ENCODE assay signal across 15 mouse cellular contexts in genomic region chr11:65740390-65740789, GRCm38 (mm10). TPM values are rescaled to one million over a fixed set of nuclear protein-coding genes. Genes with fewer than 3 reads are reported as not detected.
DNase-seq lines count a peak whose midpoint lies in the region; ATAC-seq and TF ChIP-seq lines count a peak whose summit lies in the region.
"Had no signal": no experiment of that assay in that cellular context is flagged by ENCODE, and none has a peak within 500 bp of the region (broad histone marks: within the 10 kb centered on the region; RNA-seq: fewer than 3 reads in every experiment).

No protein-coding gene starts in this region.

- no peak overlapping the region for H3K4me3 ChIP-seq in liver, embryonic 11.5 days (ENCODE audit: low read depth, low read length)
- no peak overlapping the region for H3K4me3 ChIP-seq in MEL (ENCODE audit: control insufficient read depth in 1 of 2, insufficient read depth in 1 of 2, low read depth in 2 of 2, low read length in 2 of 2)
- H3K4me3 ChIP-seq in intestine, postnatal 0 days (ENCODE audit: low read depth, low read length) = no peak overlapping the region
- H3K4me3 ChIP-seq: hindbrain, embryonic 13.5 days; lung, embryonic 15.5 days; midbrain, embryonic 10.5 days; myocyte had no signal

- TF ChIP-seq RAD21 in MEL (IDR thresholded peaks at IDR 0.05; ENCODE audit: low read depth, low read length) = no peak

- WGBS in liver, embryonic 11.5 days = 72% methylated on average over 2 of the region's 2 CpGs
- 43% methylated on average over 2 of the region's 2 CpGs for WGBS in intestine, postnatal 0 days

- 0 out of 2 replicates have a peak overlapping the region, but pooled peaks have one; percentile 39 for H3K4me2 ChIP-seq in liver, embryonic 11.5 days
- no peak overlapping the region for H3K4me2 ChIP-seq in intestine, postnatal 0 days (replicated peaks; ENCODE audit: low read depth)
- H3K4me2 ChIP-seq: hindbrain, embryonic 13.5 days; lung, embryonic 15.5 days had no signal

- H3K36me3 ChIP-seq in liver, embryonic 11.5 days (ENCODE audit: control insufficient read depth, insufficient read depth, low read length) = no peaks in the 10 kb centered on the region
- H3K36me3 ChIP-seq in MEL (ENCODE audit: control insufficient read depth in 1 of 2, insufficient read depth in 2 of 2, low read length in 2 of 2) = peaks cover 0 to 43% of the 10 kb centered on the region in 2 experiments; a peak in 3 of 4 replicates
- H3K36me3 ChIP-seq in intestine, postnatal 0 days (ENCODE audit: control insufficient read depth, insufficient read depth) = 0 out of 2 replicates have a peak, but pooled peaks cover 10% of the 10 kb centered on the region
- H3K36me3 ChIP-seq: hindbrain, embryonic 13.5 days; lung, embryonic 15.5 days had no signal

- peaks cover 13% of the 10 kb centered on the region for H3K4me1 ChIP-seq in liver, embryonic 11.5 days (replicated peaks; ENCODE audit: control insufficient read depth, insufficient read depth, low read length)
- H3K4me1 ChIP-seq in MEL (ENCODE audit: control insufficient read depth in 1 of 2, insufficient read depth in 2 of 2, low read length in 2 of 2) = peaks cover 16 to 26% of the 10 kb centered on the region in 2 experiments
- peaks cover 2% of the 10 kb centered on the region; the same call in 1 of the 2 replicates for H3K4me1 ChIP-seq in intestine, postnatal 0 days (replicated peaks; ENCODE audit: control insufficient read depth, insufficient read depth, low read length)
- H3K4me1 ChIP-seq: midbrain, embryonic 10.5 days had no signal

- ATAC-seq in liver, embryonic 11.5 days (replicated peaks; ENCODE audit: low FRiP score) = no peak
- no peak for ATAC-seq in intestine, postnatal 0 days
- ATAC-seq in monocyte, adult 5-6 weeks (replicated peaks; ENCODE audit: insufficient number of reproducible peaks, low FRiP score, low TSS enrichment, poor library complexity, severe bottlenecking) = peak; percentile 50; the same call in 1 of the 2 replicates

- H3K9ac ChIP-seq in liver, embryonic 11.5 days (ENCODE audit: low read depth, low read length) = no peak overlapping the region
- H3K9ac ChIP-seq in MEL (ENCODE audit: control insufficient read depth, low read depth, low read length, poor library complexity, severe bottlenecking) = no peak overlapping the region
- H3K9ac ChIP-seq in intestine, postnatal 0 days (ENCODE audit: low read depth, low read length) = no peak overlapping the region
- H3K9ac ChIP-seq: hindbrain, embryonic 13.5 days; lung, embryonic 15.5 days had no signal

- peak overlapping the region; percentile 50; the same call in 1 of the 2 replicates for H3K27ac ChIP-seq in liver, embryonic 11.5 days (ENCODE audit: low read depth, low read length)
- peak overlapping the region; percentile 49 for H3K27ac ChIP-seq in MEL (ENCODE audit: control insufficient read depth, low read depth, low read length)
- peak overlapping the region; percentile 28; the same call in 1 of the 2 replicates for H3K27ac ChIP-seq in intestine, postnatal 0 days (ENCODE audit: low read depth, low read length)
- H3K27ac ChIP-seq: hindbrain, embryonic 13.5 days; lung, embryonic 15.5 days; midbrain, embryonic 10.5 days had no signal

- H3K27me3 ChIP-seq in liver, embryonic 11.5 days (replicated peaks; ENCODE audit: control insufficient read depth, insufficient read depth, low read length) = no peaks in the 10 kb centered on the region
- no peaks in the 10 kb centered on the region for H3K27me3 ChIP-seq in MEL (ENCODE audit: control insufficient read depth in 1 of 2, insufficient read depth in 2 of 2, low read length in 2 of 2)
- H3K27me3 ChIP-seq in intestine, postnatal 0 days (replicated peaks; ENCODE audit: control insufficient read depth, insufficient read depth, low read length) = no peaks in the 10 kb centered on the region
- H3K27me3 ChIP-seq: hindbrain, embryonic 13.5 days; lung, embryonic 15.5 days had no signal

- no peak for TF ChIP-seq CTCF in MEL (IDR thresholded peaks at IDR 0.05 in 2 of 3, conservative IDR thresholded peaks at IDR 0.05 in 1 of 3; ENCODE audit: control insufficient read depth in 1 of 3, insufficient read depth in 1 of 3, low read depth in 2 of 3, low read length in 3 of 3, poor library complexity in 1 of 3, severe bottlenecking in 1 of 3)
- TF ChIP-seq CTCF in intestine, postnatal 0 days (IDR thresholded peaks at IDR 0.05; ENCODE audit: low read depth) = no peak

- H3K9me3 ChIP-seq in liver, embryonic 11.5 days (ENCODE audit: control insufficient read depth, low read length) = no peaks in the 10 kb centered on the region
- H3K9me3 ChIP-seq in MEL (replicated peaks; ENCODE audit: insufficient read depth, low read length) = no peaks in the 10 kb centered on the region
- no peaks in the 10 kb centered on the region for H3K9me3 ChIP-seq in intestine, postnatal 0 days (ENCODE audit: control insufficient read depth)
- H3K9me3 ChIP-seq: hindbrain, embryonic 13.5 days; lung, embryonic 15.5 days; midbrain, embryonic 10.5 days had no signal

- no peak for DNase-seq in liver, embryonic 11.5 days (ENCODE audit: low spot score)
- no peak for DNase-seq in liver
- DNase-seq in MEL (ENCODE audit: low read depth, low spot score) = peak; percentile 65
- no peak for DNase-seq in kidney, postnatal 4 days
- DNase-seq in frontal cortex, adult 2 months (ENCODE audit: extremely low spot score in 1 of 2, low spot score in 1 of 2) = no peak
- DNase-seq in kidney, postnatal 14 days = no peak
- DNase-seq: adrenal gland, postnatal 14 days; cerebellum, adult 9-10 months; kidney, adult 18-20 months had no signal

- no peak for TF ChIP-seq POLR2A in MEL (IDR thresholded peaks at IDR 0.05; ENCODE audit: control insufficient read depth in 1 of 2, insufficient read depth in 1 of 2, low read depth in 1 of 2, low read length in 2 of 2, poor library complexity in 1 of 2)

- no peak for TF ChIP-seq EP300 in MEL (IDR thresholded peaks at IDR 0.05; ENCODE audit: low read depth in 1 of 2, low read length in 2 of 2)

- no peaks in the 10 kb centered on the region for H3K79me2 ChIP-seq in MEL (ENCODE audit: control insufficient read depth, insufficient read depth, low read length, poor library complexity)

TF ChIP-seq in MEL, 35 proteins besides CTCF, POLR2A, EP300 and RAD21:
- peak; percentile 29; the same call in 1 of the 2 replicates for TF ChIP-seq ETS1 (IDR thresholded peaks at IDR 0.05; ENCODE audit: low read depth, low read length)
- TF ChIP-seq ZMIZ1 (IDR thresholded peaks at IDR 0.05; ENCODE audit: low read depth, low read length) = no peak
TF ChIP-seq in MEL: peak in this region for 1.

RNA-seq across cellular contexts. Expression of gene Map2k4, which starts 47.7 kb away (rescaled TPM):
- polyA plus RNA-seq in liver, embryonic 11.5 days (2014; fragmentation: Nextera tagmentation; extraction: Ambion mirVana) = 63.7 and 69.9 TPM in 2 replicates
- 20.0 and 24.5 TPM in 2 replicates for total RNA-seq in MEL (2012; rRNA removed)
- polyA plus RNA-seq in MEL (2012; ENCODE audit: insufficient read depth in 1 of 2, insufficient read length in 2 of 2, low read depth in 1 of 2, low replicate concordance in 2 of 2, missing spikeins in 1 of 2) = 10 to 100 TPM; 21.8 to 70.7 TPM
- polyA plus RNA-seq in intestine, postnatal 0 days (2015; fragmentation: Nextera tagmentation; extraction: Ambion mirVana) = 38.9 and 42.7 TPM in 2 replicates
- 34.9 to 40.8 TPM (median 36.3 TPM) in 3 replicates for total RNA-seq in monocyte, adult 5-6 weeks (2017)
- polyA plus RNA-seq in frontal cortex, adult 2 months (2012; rRNA removed) = 115 and 125 TPM in 2 replicates
